Mouse (Mus musculus): Measurements from ENCODE around the gene Ighmbp2.
"Not testable (repeated sequence)": the region's sequence is repeated elsewhere in the genome, so short reads cannot be mapped to it uniquely, and the experiment has no call there.

- TF ChIP-seq CTCF (IDR thresholded peaks at IDR 0.05; ENCODE audit: low read depth, low read length); POLR2A (IDR thresholded peaks at IDR 0.05; ENCODE audit: insufficient read depth, low read length); EP300 (IDR thresholded peaks at IDR 0.05; ENCODE audit: insufficient read depth, low read depth, low read length): not testable (repeated sequence)
Measured at GRCm38 (mm10) chr19:3225261-3225660, 57.6 kb downstream of the Ighmbp2 start.

Data from ES-Bruce4 (cell line).